ENCODE assay signal across 19 mouse cellular contexts in genomic region chr5:140127981-140128380, GRCm38 (mm10).
A peak's percentile ranks its signal among the peaks of the same experiment; 100 is the strongest.
DNase-seq lines count a peak whose midpoint lies in the region; ATAC-seq lines count a peak whose summit lies in the region.
"Had no signal": no experiment of that assay in that cellular context is flagged by ENCODE, and none has a peak within 500 bp of the region (broad histone marks: within the 10 kb centered on the region; RNA-seq: fewer than 3 reads in every experiment).

No protein-coding gene starts in this region.

- peak; percentile 45; the same call in 1 of the 2 replicates for ATAC-seq in forebrain, embryonic 13.5 days
- no peak for ATAC-seq in forebrain, embryonic 11.5 days (replicated peaks; ENCODE audit: low FRiP score)
- ATAC-seq in midbrain, embryonic 13.5 days = no peak
- no peak for ATAC-seq in midbrain, embryonic 16.5 days
- no peak for ATAC-seq in hindbrain, embryonic 15.5 days (ENCODE audit: low FRiP score, low read depth)
- ATAC-seq in neural tube, embryonic 14.5 days (ENCODE audit: low read depth) = peak; percentile 54
- ATAC-seq: activated CD4-positive, CD25-positive, alpha-beta regulatory T cell, adult 4 months; CD4-positive, CD25-positive, alpha-beta regulatory T cell, adult 4 months; intestine, postnatal 0 days; liver, embryonic 12.5 days had no signal

- intact Hi-C loops in heart, postnatal 10 days (cut with DNase I) = no loop called here

- H3K36me3 ChIP-seq in forebrain, embryonic 13.5 days (ENCODE audit: poor library complexity, severe bottlenecking) = no peaks in the 10 kb centered on the region; the same call in 1 of the 2 replicates
- no peaks in the 10 kb centered on the region for H3K36me3 ChIP-seq in forebrain, embryonic 11.5 days (ENCODE audit: control insufficient read depth, insufficient read depth, low read length)
- H3K36me3 ChIP-seq in midbrain, embryonic 13.5 days = no peaks in the 10 kb centered on the region
- no peaks in the 10 kb centered on the region for H3K36me3 ChIP-seq in midbrain, embryonic 16.5 days (ENCODE audit: control insufficient read depth, insufficient read depth, low read length)
- H3K36me3 ChIP-seq in hindbrain, embryonic 15.5 days = no peaks in the 10 kb centered on the region
- no peaks in the 10 kb centered on the region for H3K36me3 ChIP-seq in neural tube, embryonic 14.5 days (ENCODE audit: control insufficient read depth, insufficient read depth, low read length)
- H3K36me3 ChIP-seq: neural tube, embryonic 12.5 days had no signal

- WGBS in forebrain, embryonic 13.5 days = 66% methylated on average over 7 of the region's 7 CpGs
- 76% methylated on average over 7 of the region's 7 CpGs for WGBS in forebrain, embryonic 11.5 days
- WGBS in midbrain, embryonic 13.5 days = 86% methylated on average over 7 of the region's 7 CpGs
- WGBS in midbrain, embryonic 16.5 days = 74% methylated on average over 7 of the region's 7 CpGs
- WGBS in hindbrain, embryonic 15.5 days = 61% methylated on average over 7 of the region's 7 CpGs
- 36% methylated on average over 7 of the region's 7 CpGs for WGBS in neural tube, embryonic 14.5 days

- no peak overlapping the region for H3K4me2 ChIP-seq in forebrain, embryonic 13.5 days
- no peak overlapping the region for H3K4me2 ChIP-seq in forebrain, embryonic 11.5 days (ENCODE audit: low read depth, low read length, severe bottlenecking)
- H3K4me2 ChIP-seq in midbrain, embryonic 13.5 days (replicated peaks) = no peak overlapping the region
- no peak overlapping the region for H3K4me2 ChIP-seq in midbrain, embryonic 16.5 days (ENCODE audit: low read length)
- H3K4me2 ChIP-seq in hindbrain, embryonic 15.5 days = no peak overlapping the region
- H3K4me2 ChIP-seq in neural tube, embryonic 14.5 days (ENCODE audit: low read depth, low read length) = no peak overlapping the region
- H3K4me2 ChIP-seq: liver, embryonic 12.5 days; stomach, embryonic 15.5 days had no signal

- peaks cover 48% of the 10 kb centered on the region for H3K27me3 ChIP-seq in forebrain, embryonic 13.5 days
- H3K27me3 ChIP-seq in forebrain, embryonic 11.5 days (ENCODE audit: control insufficient read depth, insufficient read depth, low read length) = peaks cover 3% of the 10 kb centered on the region; the same call in 1 of the 2 replicates
- H3K27me3 ChIP-seq in midbrain, embryonic 13.5 days = no peaks in the 10 kb centered on the region
- no peaks in the 10 kb centered on the region for H3K27me3 ChIP-seq in midbrain, embryonic 16.5 days (ENCODE audit: control insufficient read depth, insufficient read depth, low read depth, low read length)
- H3K27me3 ChIP-seq in hindbrain, embryonic 15.5 days = no peaks in the 10 kb centered on the region
- H3K27me3 ChIP-seq in neural tube, embryonic 14.5 days (ENCODE audit: control insufficient read depth, insufficient read depth, low read length) = no peaks in the 10 kb centered on the region
- H3K27me3 ChIP-seq: liver, embryonic 12.5 days; neural tube, embryonic 12.5 days; stomach, embryonic 15.5 days had no signal

- no peak for DNase-seq in forebrain, embryonic 11.5 days (ENCODE audit: low spot score)
- no peak for DNase-seq in MN1 (ENCODE audit: low spot score)
- no peak for DNase-seq in heart, postnatal 10 days
- DNase-seq: adrenal gland, postnatal 10 days; cerebellum, postnatal 10 days; heart, adult 18-20 months; lung, adult 2 months; thymus, adult 2 months had no signal

- H3K27ac ChIP-seq in forebrain, embryonic 13.5 days = peak overlapping the region; percentile 40; the same call in 1 of the 2 replicates
- H3K27ac ChIP-seq in forebrain, embryonic 11.5 days (ENCODE audit: low read depth, low read length) = no peak overlapping the region
- H3K27ac ChIP-seq in midbrain, embryonic 13.5 days = peak overlapping the region; percentile 11; the same call in 1 of the 2 replicates
- no peak overlapping the region for H3K27ac ChIP-seq in midbrain, embryonic 16.5 days (ENCODE audit: low read length)
- H3K27ac ChIP-seq in hindbrain, embryonic 15.5 days (replicated peaks) = 0 out of 2 replicates have a peak overlapping the region, but pooled peaks have one; percentile 49
- H3K27ac ChIP-seq in neural tube, embryonic 14.5 days (ENCODE audit: low read depth, low read length) = peak overlapping the region; percentile 63; the same call in 1 of the 2 replicates
- H3K27ac ChIP-seq: liver, embryonic 12.5 days; stomach, embryonic 15.5 days had no signal

- peaks cover 28% of the 10 kb centered on the region for H3K4me1 ChIP-seq in forebrain, embryonic 13.5 days
- H3K4me1 ChIP-seq in forebrain, embryonic 11.5 days (replicated peaks; ENCODE audit: control insufficient read depth, insufficient read depth, low read length) = peaks cover 14% of the 10 kb centered on the region; the same call in 1 of the 2 replicates
- H3K4me1 ChIP-seq in midbrain, embryonic 13.5 days (replicated peaks) = peaks cover 20% of the 10 kb centered on the region
- peaks cover 10% of the 10 kb centered on the region; the same call in 1 of the 2 replicates for H3K4me1 ChIP-seq in midbrain, embryonic 16.5 days (ENCODE audit: control insufficient read depth, insufficient read depth, low read length)
- peaks cover 21% of the 10 kb centered on the region for H3K4me1 ChIP-seq in hindbrain, embryonic 15.5 days (replicated peaks)
- H3K4me1 ChIP-seq in neural tube, embryonic 14.5 days (ENCODE audit: control insufficient read depth, insufficient read depth, low read length) = peaks cover 19% of the 10 kb centered on the region

- H3K9me3 ChIP-seq in forebrain, embryonic 13.5 days (replicated peaks) = no peaks in the 10 kb centered on the region
- H3K9me3 ChIP-seq in forebrain, embryonic 11.5 days (ENCODE audit: control insufficient read depth, low read length) = no peaks in the 10 kb centered on the region
- H3K9me3 ChIP-seq in midbrain, embryonic 13.5 days = no peaks in the 10 kb centered on the region
- no peaks in the 10 kb centered on the region for H3K9me3 ChIP-seq in midbrain, embryonic 16.5 days (replicated peaks; ENCODE audit: control insufficient read depth, low read length, poor library complexity, severe bottlenecking)
- no peaks in the 10 kb centered on the region for H3K9me3 ChIP-seq in hindbrain, embryonic 15.5 days
- H3K9me3 ChIP-seq in neural tube, embryonic 14.5 days (ENCODE audit: control insufficient read depth, low read length) = no peaks in the 10 kb centered on the region
- H3K9me3 ChIP-seq: liver, embryonic 12.5 days; neural tube, embryonic 12.5 days; stomach, embryonic 15.5 days had no signal

- H3K4me3 ChIP-seq in forebrain, embryonic 13.5 days = no peak overlapping the region
- H3K4me3 ChIP-seq in forebrain, embryonic 11.5 days (ENCODE audit: low read depth, low read length) = no peak overlapping the region
- H3K4me3 ChIP-seq in midbrain, embryonic 13.5 days (replicated peaks) = no peak overlapping the region
- H3K4me3 ChIP-seq in midbrain, embryonic 16.5 days (ENCODE audit: low read depth, low read length) = no peak overlapping the region
- no peak overlapping the region for H3K4me3 ChIP-seq in hindbrain, embryonic 15.5 days
- no peak overlapping the region for H3K4me3 ChIP-seq in neural tube, embryonic 14.5 days (ENCODE audit: low read depth, low read length)
- H3K4me3 ChIP-seq: liver, embryonic 12.5 days; neural tube, embryonic 12.5 days; stomach, embryonic 15.5 days had no signal

- no peak overlapping the region for H3K9ac ChIP-seq in forebrain, embryonic 13.5 days
- no peak overlapping the region for H3K9ac ChIP-seq in forebrain, embryonic 11.5 days (ENCODE audit: low read length)
- H3K9ac ChIP-seq in midbrain, embryonic 13.5 days (replicated peaks) = no peak overlapping the region
- no peak overlapping the region for H3K9ac ChIP-seq in midbrain, embryonic 16.5 days (ENCODE audit: low read depth, low read length)
- H3K9ac ChIP-seq in hindbrain, embryonic 15.5 days = no peak overlapping the region
- H3K9ac ChIP-seq in neural tube, embryonic 14.5 days (replicated peaks; ENCODE audit: low read depth, low read length) = no peak overlapping the region
- H3K9ac ChIP-seq: liver, embryonic 12.5 days; stomach, embryonic 15.5 days had no signal

Comparison
In these comparisons a context has a peak if more than half of its experiments do, and no peak if none do; other contexts are left out.
1. ATAC-seq: peak in forebrain, embryonic 13.5 days (single experiment) and neural tube, embryonic 14.5 days (single experiment); none in forebrain, embryonic 11.5 days (single experiment), midbrain, embryonic 13.5 days (single experiment), midbrain, embryonic 16.5 days (single experiment) and hindbrain, embryonic 15.5 days (single experiment).
2. H3K27ac ChIP-seq: peak in forebrain, embryonic 13.5 days (single experiment), midbrain, embryonic 13.5 days (single experiment), hindbrain, embryonic 15.5 days (single experiment) and neural tube, embryonic 14.5 days (single experiment); none in forebrain, embryonic 11.5 days (single experiment) and midbrain, embryonic 16.5 days (single experiment).